Mouse (Mus musculus) CD4-positive, CD25-positive, alpha-beta regulatory T cell, adult 2 months (primary cell): ENCODE results near the gene Prl7a2.

ENCODE experiments used
- DNase-seq: peaks from one replicate; pipeline ENCODE4 v3.0.0-alpha.2; 2012; ENCODE audit warnings: low read depth, low spot score

The Prl7a2 gene

DNA sequence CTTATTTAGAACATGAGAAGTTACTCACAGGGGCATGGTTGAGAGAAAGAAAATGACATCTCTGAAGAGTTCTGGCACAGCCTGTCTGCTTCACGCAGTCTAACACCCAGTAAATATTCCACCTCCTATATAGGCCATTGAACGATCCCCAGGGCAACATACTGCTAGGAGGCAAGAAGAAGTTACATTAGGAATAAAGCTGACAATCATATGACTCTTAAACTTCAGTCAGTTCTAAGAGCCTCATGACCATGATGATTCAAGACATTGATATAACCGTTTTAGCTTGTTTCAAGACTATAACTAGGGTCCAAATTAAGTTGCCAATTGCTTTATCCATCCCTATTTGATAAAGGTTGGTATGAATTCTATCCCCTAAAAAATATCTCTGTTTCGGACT, at the start of gene Prl7a2:
Prl7a2 (minus strand) TSS at position 101 of the 400 bp plus-strand sequence.
- no peak for DNase-seq

DNA sequence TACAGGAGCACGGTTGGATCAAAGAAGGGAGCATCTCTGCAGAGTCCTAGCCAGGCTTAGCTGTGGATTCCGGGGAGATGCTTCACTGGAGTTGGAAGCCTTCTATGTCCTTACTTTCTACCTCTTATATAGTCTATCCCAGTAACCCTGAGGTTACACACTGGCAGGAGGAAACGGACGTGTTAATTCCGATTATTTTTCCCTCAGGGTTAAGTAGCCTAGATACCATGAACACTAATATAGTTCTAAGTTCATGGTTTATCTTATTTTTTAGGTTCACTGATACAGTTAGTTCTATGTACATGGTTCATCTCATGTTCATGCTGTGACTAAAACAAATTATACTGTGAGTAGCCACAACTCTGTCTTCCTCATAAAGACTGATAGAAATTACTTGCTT, 48.8 kb upstream of the Prl7a2 start, which contains the start of gene Prl7d1:
Prl7d1 (minus strand) TSS at position 101 of the 400 bp plus-strand sequence.
- no peak for DNase-seq

DNA sequence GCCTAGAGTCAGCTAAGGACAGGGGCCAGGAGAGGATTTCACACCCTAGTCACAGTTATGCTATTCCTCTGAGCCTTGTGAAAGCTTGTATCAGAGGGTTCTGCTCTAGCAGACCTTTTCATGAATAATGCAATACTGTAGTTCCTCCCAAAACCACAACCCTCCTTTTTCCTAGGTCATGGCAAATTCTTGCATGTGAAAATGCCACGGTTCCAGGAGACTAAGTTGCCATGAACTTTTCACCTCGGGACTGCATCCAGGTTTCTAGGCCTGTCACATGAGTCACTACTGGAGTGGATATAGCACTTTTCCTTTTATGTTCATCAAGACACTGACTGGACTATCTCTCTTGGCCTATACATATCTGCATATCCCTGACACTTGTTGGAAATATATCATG, 38.7 kb upstream of the Prl7a2 start:
- DNase-seq: no peak

DNA sequence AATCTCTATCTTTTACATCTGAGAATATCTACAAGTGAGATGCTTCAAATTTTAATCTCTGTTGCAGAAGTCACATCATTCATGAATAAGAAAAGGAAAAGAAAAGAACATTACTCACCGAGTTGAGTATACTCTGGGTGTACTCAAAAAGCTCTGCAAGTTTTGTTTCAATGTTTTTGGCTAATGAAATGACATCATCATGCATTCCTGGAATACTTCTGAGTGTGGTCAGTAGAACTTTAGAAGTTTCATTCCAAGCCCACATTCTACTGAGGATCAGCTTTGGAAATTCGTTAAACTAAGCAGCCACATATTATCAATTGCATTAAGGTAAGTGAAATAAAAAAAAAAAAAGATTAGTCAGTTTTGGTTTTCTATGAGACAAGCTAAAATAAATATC, 7.1 kb downstream of the Prl7a2 start:
- no peak for DNase-seq

DNA sequence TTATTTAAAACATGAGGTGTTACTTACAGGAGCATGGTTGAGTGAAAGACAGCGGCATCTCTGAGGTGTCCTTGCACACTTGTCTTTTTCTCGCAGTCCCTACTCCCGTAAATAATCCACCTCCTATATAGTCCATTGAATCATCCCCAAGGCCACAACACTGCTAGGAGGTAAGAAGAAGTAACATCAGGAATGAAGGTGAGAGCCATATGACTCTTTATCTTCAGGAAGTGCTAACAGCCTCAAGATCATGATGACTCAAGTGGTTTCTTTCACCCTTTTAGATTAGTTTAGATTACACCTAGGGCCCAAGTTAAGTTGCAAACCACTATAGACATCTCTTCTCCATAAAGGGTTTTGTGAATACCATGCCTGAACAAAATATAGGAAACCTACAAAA, 25.4 kb downstream of the Prl7a2 start, which contains the start of gene Prl7a1:
Prl7a1 (minus strand) TSS at position 101 of the 400 bp plus-strand sequence.
- no peak for DNase-seq

DNA sequence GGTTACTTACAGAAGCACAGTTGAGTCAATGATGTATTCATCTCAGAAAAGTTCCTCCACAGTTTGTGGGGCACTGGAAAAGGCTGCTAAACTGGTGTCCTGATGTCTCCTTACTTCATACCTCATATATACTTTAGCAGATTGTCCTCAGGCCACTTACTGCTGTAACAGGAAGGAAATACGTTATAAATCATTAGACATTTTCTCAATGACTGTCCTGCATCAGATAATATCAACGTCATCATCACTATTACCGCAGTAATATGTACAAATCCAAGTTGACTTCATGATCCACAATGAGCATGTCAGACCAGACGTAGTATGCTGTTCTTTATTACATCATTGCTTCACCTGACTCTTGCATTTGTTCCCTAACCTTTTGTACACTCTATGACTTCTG, 57.4 kb downstream of the Prl7a2 start, which contains the start of gene Prl7b1:
Prl7b1 (minus strand) TSS at position 101 of the 400 bp plus-strand sequence.
- no peak for DNase-seq
